Mouse (Mus musculus): ENCODE results near the gene Cdipt. TPM values are rescaled to one million over a fixed set of nuclear protein-coding genes. Genes with fewer than 3 reads are reported as not detected.
A peak's percentile ranks its signal among the peaks of the same experiment; 100 is the strongest.

Gene Cdipt
- polyA plus RNA-seq, 2 experiments = 84.8 to 123 TPM

DNA sequence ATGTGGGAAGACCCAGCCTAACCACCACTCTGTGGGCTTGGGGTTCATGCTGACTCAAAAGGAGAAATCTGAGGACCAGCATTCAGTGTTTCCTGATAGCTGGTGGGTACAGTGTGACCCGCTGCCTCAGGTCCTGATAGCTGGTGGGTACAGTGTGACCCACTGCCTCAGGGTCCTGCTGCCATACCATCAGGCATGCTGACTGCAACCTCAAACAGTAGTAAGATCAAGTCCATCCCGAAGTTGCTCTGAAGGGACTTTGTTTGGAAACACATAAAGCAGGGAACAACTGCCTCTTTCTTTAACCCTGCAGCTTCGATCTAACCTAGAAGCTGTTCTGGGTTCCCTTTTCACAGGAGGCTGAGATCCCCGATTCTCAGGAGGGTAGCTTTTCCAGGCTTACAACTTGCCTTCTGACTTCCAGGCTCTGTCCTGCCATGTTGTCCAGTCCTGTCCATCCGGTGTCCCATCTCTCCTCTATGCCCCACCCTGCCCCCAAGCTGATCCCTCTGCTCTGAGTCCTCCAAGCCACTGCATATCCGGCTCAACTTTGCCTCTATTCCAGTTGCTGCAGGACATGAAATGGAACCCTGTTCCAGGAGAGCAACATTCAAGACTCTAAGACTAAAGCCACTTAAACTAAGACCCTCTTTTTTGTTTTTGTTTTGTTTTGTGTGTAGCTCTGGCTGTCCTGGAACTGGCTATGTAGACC, 31.8 kb downstream of the Cdipt start:
- Histone ChIP-seq H3K36me3 (ENCODE audit: control insufficient read depth, insufficient read depth, low read length) (peaks cover 1% of the 10 kb centered on the region; the same call in 1 of the 2 replicates), H3K4me1 (ENCODE audit: control insufficient read depth, insufficient read depth, low read length) (no peaks in the 10 kb centered on the region; the same call in 1 of the 2 replicates), H3K9me3 (ENCODE audit: control insufficient read depth, low read length) (no peaks in the 10 kb centered on the region), H3K27ac (replicated peaks; ENCODE audit: low read depth, low read length) (no peak overlapping the region), H3K4me3 (replicated peaks; ENCODE audit: low read length) (no peak overlapping the region), H3K27me3 (ENCODE audit: control insufficient read depth, insufficient read depth, low read length) (no peaks in the 10 kb centered on the region), H3K4me2 (replicated peaks; ENCODE audit: low read depth, low read length, severe bottlenecking) (no peak overlapping the region), H3K9ac (ENCODE audit: low read depth, low read length, severe bottlenecking) (no peak overlapping the region)
- DNase-seq (ENCODE audit: low spot score) = no peak
- no peak for ATAC-seq (ENCODE audit: low FRiP score, low read depth)
- WGBS = 90% methylated on average over 6 of the region's 6 CpGs
- no peak for TF ChIP-seq POLR2A (IDR thresholded peaks at IDR 0.05; ENCODE audit: borderline replicate concordance, extremely low read depth, insufficient read depth, insufficient read length)

- no peak for ATAC-seq (ENCODE audit: low FRiP score, low read depth)
- Histone ChIP-seq H3K4me2 (replicated peaks; ENCODE audit: low read depth, low read length, severe bottlenecking) (no peak overlapping the region), H3K9me3 (ENCODE audit: control insufficient read depth, low read length) (no peaks in the 10 kb centered on the region), H3K4me1 (ENCODE audit: control insufficient read depth, insufficient read depth, low read length) (no peaks in the 10 kb centered on the region; the same call in 1 of the 2 replicates), H3K27ac (replicated peaks; ENCODE audit: low read depth, low read length) (no peak overlapping the region), H3K36me3 (ENCODE audit: control insufficient read depth, insufficient read depth, low read length) (peaks cover 10% of the 10 kb centered on the region), H3K9ac (ENCODE audit: low read depth, low read length, severe bottlenecking) (no peak overlapping the region), H3K4me3 (replicated peaks; ENCODE audit: low read length) (no peak overlapping the region), H3K27me3 (ENCODE audit: control insufficient read depth, insufficient read depth, low read length) (no peaks in the 10 kb centered on the region)
- no peak for TF ChIP-seq POLR2A (IDR thresholded peaks at IDR 0.05; ENCODE audit: borderline replicate concordance, extremely low read depth, insufficient read depth, insufficient read length)
- peak; percentile 48 for DNase-seq (ENCODE audit: low spot score)
- WGBS = 67% methylated on average over 9 of the region's 9 CpGs
Observed at GRCm38 (mm10) chr7:127008239-127009019, 32.7 kb downstream of the Cdipt start.

DNA sequence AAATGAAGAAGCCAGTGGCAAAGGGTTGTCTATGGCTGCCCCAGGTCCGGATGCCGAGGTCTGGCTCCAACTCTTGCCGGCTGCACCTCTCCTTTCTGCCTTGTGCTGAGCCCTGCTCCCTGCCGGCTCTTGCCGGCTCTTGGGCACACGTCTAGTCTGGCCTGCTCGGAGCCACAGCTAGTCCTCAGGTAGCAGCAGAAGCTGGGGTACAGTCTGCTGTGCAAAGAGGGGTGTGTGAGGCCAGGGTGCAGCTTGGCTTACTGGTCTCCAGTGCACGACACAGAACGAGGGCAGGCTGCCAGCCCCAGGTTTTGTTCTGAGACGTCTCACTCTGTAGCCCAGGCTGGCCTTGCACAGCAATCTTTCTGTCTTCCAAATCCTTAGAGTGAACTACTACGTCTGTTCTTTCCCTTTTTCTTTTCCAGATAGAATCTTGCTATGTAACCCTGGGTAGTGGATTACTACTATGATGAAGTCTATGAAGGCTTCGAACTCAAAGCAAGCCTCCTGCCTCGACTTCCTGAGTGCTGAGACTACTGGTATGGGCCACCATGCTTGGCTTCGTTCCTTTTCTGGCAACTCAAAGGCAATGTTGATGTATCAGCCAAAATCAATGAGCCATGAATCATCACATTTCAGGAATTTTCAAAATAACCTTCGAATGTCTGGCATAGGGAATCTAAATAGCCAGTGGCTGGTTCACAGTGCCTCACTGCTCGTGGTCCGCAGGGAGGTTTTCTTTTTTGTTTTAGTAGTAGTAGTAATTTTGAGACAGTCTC, 33.8 kb downstream of the Cdipt start:
- H3K9ac ChIP-seq (ENCODE audit: low read depth, low read length, severe bottlenecking) = no peak overlapping the region
- ATAC-seq (ENCODE audit: low FRiP score, low read depth) (no peak), DNase-seq (ENCODE audit: low spot score) (no peak)
- H3K27me3 ChIP-seq (ENCODE audit: control insufficient read depth, insufficient read depth, low read length) = no peaks in the 10 kb centered on the region
- no peak overlapping the region for H3K4me2 ChIP-seq (replicated peaks; ENCODE audit: low read depth, low read length, severe bottlenecking)
- no peak overlapping the region for H3K27ac ChIP-seq (replicated peaks; ENCODE audit: low read depth, low read length)
- no peak overlapping the region for H3K4me3 ChIP-seq (replicated peaks; ENCODE audit: low read length)
- 85% methylated on average over 17 of the region's 17 CpGs for WGBS
- H3K9me3 ChIP-seq (ENCODE audit: control insufficient read depth, low read length) = no peaks in the 10 kb centered on the region
- H3K4me1 ChIP-seq (ENCODE audit: control insufficient read depth, insufficient read depth, low read length) = no peaks in the 10 kb centered on the region; the same call in 1 of the 2 replicates
- peaks cover 20% of the 10 kb centered on the region for H3K36me3 ChIP-seq (ENCODE audit: control insufficient read depth, insufficient read depth, low read length)
- TF ChIP-seq POLR2A (IDR thresholded peaks at IDR 0.05; ENCODE audit: borderline replicate concordance, extremely low read depth, insufficient read depth, insufficient read length) = no peak

GRCm38 (mm10) chr7:127011051-127011450, 35.3 kb downstream of the Cdipt start:
- no peak for TF ChIP-seq POLR2A (IDR thresholded peaks at IDR 0.05; ENCODE audit: borderline replicate concordance, extremely low read depth, insufficient read depth, insufficient read length)
- 86% methylated on average over 2 of the region's 2 CpGs for WGBS
- ATAC-seq (ENCODE audit: low FRiP score, low read depth) = no peak

GRCm38 (mm10) chr7:127011717-127012116, 36.0 kb downstream of the Cdipt start:
- no peak overlapping the region for H3K9ac ChIP-seq (ENCODE audit: low read depth, low read length, severe bottlenecking)
- DNase-seq (ENCODE audit: low spot score) (no peak), ATAC-seq (ENCODE audit: low FRiP score, low read depth) (no peak)
- H3K27me3 ChIP-seq (ENCODE audit: control insufficient read depth, insufficient read depth, low read length) = no peaks in the 10 kb centered on the region
- H3K9me3 ChIP-seq (ENCODE audit: control insufficient read depth, low read length) = no peaks in the 10 kb centered on the region
- H3K4me2 ChIP-seq (replicated peaks; ENCODE audit: low read depth, low read length, severe bottlenecking) = no peak overlapping the region
- H3K36me3 ChIP-seq (ENCODE audit: control insufficient read depth, insufficient read depth, low read length) = peaks cover 35% of the 10 kb centered on the region
- no peak overlapping the region for H3K27ac ChIP-seq (replicated peaks; ENCODE audit: low read depth, low read length)
- peaks cover 10% of the 10 kb centered on the region for H3K4me1 ChIP-seq (ENCODE audit: control insufficient read depth, insufficient read depth, low read length)
- no peak for TF ChIP-seq POLR2A (IDR thresholded peaks at IDR 0.05; ENCODE audit: borderline replicate concordance, extremely low read depth, insufficient read depth, insufficient read length)
- WGBS = 68% methylated on average over 2 of the region's 2 CpGs
- H3K4me3 ChIP-seq (replicated peaks; ENCODE audit: low read length) = no peak overlapping the region

More at GRCm38 (mm10) chr7:127011051-127011450, 35.3 kb downstream of the Cdipt start:
- Histone ChIP-seq H3K9ac (ENCODE audit: low read depth, low read length, severe bottlenecking) (no peak overlapping the region), H3K9me3 (ENCODE audit: control insufficient read depth, low read length) (no peaks in the 10 kb centered on the region), H3K27me3 (ENCODE audit: control insufficient read depth, insufficient read depth, low read length) (no peaks in the 10 kb centered on the region), H3K4me3 (replicated peaks; ENCODE audit: low read length) (no peak overlapping the region), H3K27ac (replicated peaks; ENCODE audit: low read depth, low read length) (no peak overlapping the region), H3K36me3 (ENCODE audit: control insufficient read depth, insufficient read depth, low read length) (peaks cover 34% of the 10 kb centered on the region), H3K4me2 (replicated peaks; ENCODE audit: low read depth, low read length, severe bottlenecking) (no peak overlapping the region), H3K4me1 (ENCODE audit: control insufficient read depth, insufficient read depth, low read length) (peaks cover 9% of the 10 kb centered on the region)
- DNase-seq (ENCODE audit: low spot score) = no peak
